Mouse (Mus musculus) heart, adult 2 months (tissue): Measurements from ENCODE around the gene Xk.

ENCODE experiments used
- CTCF ChIP-seq: fragments of 200-600 bp; IDR thresholded peaks from 2 replicates; pipeline ENCODE4 v1.8.1; 2022; ENCODE audit warnings: antibody characterized with exemption, mild to moderate bottlenecking, moderate library complexity
- EP300 ChIP-seq: fragments of 200-500 bp; IDR thresholded peaks from 2 replicates; pipeline ENCODE4 v1.6.1; 2011; ENCODE audit warnings: low read depth, low read length, control low read depth; ENCODE audit not compliant: insufficient read depth
- POLR2A ChIP-seq: fragments of 200-500 bp; IDR thresholded peaks from 2 replicates; pipeline ENCODE4 v1.6.1; 2011; ENCODE audit warnings: mild to moderate bottlenecking, low read depth, low read length, control low read depth; ENCODE audit not compliant: insufficient read depth

DNA sequence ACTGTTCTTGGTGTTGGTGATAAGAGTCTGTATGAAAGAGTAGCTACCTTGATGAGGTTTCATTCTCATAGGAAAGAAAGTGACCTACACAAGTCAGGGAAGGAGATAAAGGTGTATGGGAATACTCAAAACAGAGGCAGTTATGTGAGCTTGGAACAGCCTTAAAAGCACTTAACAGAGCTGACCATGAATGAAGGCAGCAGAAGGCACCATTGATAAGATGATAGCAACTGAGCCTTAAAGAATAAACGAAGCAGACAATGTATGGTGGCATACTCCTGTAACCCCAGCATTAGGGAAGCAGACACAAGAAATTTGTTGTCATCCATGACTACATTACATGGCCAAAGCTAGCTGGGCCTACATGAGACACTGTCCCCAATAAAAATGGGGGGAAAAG is 30.9 kb downstream of the Xk start:
- TF ChIP-seq EP300 (no peak), CTCF (no peak), POLR2A (no peak)
